Mouse (Mus musculus) monocyte, adult 2 months (primary cell): Measurements from ENCODE around the gene Aif1l.
A peak's percentile ranks its signal among the peaks of the same experiment; 100 is the strongest.
"Not testable (repeated sequence)": the region's sequence is repeated elsewhere in the genome, so short reads cannot be mapped to it uniquely, and the experiment has no call there.

ENCODE experiments used
- DNase-seq, 2 experiments: peaks; one replicate each; pipeline ENCODE4 v3.0.0; 2022; ENCODE audit warnings: low spot score in 2 of 2, low read depth in 1 of 2

Gene Aif1l

DNA sequence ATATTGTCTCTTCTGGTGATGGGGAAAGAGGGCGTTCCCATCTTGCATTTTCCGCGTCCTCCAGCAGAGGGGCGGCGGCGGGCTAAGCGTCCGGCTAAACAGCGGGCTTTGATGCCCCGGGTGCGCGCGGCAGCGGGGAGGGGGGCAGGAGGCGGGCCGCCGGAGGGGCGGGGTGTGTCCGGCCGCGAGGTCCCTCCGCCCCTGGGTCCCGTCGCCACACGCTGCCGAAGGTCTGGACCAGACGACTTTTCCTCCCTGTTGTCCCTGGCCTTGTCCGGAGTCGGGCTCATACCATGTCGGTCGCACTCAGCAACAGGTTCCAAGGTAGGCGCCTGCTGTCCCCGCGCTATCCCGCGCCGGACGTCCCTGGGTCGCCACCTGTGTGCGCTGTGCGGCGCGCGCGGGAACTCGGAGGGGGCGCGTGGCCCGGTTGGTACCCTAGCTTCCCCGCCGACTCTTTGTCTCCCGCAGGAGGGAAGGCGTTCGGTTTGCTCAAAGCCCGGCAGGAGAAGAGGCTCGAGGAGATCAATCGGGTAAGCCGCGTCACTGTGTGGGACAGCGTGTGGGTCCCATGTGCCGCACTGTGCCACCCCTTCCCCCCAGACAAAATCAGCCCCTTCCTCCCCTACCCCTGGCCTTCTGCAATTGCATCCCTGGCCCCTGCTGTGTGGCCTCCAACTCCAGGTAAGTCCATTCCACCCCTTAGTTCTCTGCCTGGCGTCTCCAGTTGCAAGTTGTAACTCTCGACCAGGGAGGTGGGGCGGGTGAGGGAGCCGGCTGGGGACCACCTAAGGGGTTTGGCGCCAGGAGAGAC, at the start of gene Aif1l:
Gene Aif1l, plus strand, starts transcription at position 82 of the 814 bp plus-strand sequence.
- no peak for DNase-seq

DNA sequence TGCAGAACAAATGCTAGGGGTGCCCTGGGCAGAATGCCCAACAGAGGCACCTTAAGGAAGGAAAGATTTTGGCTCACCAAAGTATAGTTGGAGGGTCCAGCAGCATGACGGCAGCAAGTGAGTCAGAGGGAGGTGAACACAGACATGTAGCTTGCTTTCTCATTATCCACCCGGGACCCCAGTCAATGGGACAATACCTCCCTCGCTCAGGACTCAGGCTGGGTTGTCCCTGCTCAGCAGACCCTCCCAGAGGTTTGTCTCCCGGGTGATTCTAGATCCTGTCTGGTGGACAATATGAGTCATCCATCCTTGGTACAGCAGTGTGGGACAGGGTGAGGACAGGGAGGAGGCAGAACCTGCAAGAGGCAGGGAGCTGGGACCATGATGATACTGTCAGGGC, 49.0 kb upstream of the Aif1l start:
- no peak for DNase-seq

DNA sequence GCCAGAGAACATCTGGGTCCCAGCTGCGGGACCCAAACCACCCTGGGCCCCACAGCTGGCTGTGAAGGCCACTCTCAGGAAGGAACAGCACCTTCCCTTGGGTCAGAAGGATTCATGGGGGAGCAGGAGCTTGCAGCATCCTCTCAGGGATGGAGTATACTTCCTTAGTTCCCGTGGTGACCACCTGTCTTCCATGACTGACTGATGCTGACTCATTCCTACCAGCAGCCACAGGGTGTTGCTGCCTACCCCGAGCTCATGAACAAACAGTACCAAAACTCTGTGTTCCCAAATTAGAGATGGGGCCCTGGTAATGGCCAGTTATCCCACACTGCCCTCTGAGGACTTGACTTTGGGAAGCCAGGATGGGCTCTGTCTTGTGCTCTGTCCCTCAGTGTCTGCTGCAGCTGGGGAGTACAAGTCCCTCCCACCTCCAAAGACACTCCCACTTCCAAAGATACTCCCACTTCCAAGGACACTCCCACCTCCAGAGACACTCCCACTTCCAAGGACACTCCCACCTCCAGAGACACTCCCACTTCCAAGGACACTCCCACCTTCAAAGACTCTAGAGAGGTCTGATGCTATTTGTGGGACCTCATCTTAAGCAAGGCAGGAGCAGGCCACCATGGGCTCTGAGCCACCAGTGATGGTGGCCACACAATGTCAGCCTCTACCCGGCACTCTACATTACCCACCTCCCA, 48.1 kb upstream of the Aif1l start:
- DNase-seq: no peak

DNA sequence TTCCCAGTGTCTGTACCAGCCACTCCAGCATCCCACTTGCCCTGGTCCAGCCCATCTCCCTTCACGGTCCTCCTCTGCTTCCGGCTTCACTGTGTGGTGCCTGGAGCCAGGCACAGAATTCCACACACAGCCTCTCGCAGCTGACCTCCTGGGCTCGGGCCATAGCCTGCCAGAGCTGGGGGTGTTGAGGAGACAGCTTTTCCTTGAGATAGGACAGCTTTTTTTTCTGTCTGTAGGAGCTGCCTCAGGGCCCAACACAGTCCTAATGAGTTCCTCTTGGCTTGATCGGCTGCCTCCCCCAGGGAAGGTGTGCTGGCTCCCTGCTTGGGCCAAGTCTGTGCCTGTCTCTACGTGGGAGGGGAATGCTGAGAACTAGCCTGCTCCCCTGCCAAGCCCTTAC, 45.9 kb upstream of the Aif1l start:
- no peak for DNase-seq

DNA sequence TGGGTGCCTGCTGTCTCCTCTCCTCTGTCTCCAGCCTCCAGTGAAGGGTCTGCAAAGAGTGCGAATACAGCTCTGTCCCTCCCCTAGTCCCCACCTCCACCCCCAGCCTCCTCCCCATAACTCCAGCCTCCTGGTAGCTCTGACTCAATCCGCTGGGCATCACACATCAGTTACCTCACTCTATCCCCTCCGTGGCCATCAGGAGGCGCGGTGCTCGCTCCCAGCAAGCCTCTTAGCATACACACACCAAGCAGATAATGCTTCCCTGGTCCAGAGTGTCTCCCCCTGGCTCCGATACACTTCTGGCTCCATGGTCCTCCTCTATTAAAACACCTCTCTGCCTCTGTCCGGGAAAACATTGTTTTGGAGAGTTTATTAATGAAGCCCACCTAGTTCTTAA, 45.3 kb upstream of the Aif1l start:
- no peak for DNase-seq

DNA sequence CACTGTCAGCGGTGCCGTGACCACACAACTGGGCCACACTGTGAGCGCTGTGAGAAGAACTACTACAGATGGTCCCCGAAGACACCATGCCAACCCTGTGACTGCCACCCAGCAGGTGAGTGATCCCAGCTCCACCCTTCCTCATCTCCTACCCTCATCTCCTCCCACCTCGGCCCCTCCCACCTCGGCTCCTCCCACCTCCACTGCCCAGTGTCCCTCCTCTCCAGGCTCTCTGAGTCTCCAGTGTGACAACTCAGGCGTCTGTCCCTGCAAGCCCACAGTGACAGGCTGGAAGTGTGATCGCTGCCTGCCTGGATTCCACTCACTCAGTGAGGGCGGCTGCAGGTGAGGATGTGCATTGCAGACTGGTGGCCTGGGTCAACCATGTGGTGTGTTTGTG, 44.3 kb upstream of the Aif1l start:
- no peak for DNase-seq

DNA sequence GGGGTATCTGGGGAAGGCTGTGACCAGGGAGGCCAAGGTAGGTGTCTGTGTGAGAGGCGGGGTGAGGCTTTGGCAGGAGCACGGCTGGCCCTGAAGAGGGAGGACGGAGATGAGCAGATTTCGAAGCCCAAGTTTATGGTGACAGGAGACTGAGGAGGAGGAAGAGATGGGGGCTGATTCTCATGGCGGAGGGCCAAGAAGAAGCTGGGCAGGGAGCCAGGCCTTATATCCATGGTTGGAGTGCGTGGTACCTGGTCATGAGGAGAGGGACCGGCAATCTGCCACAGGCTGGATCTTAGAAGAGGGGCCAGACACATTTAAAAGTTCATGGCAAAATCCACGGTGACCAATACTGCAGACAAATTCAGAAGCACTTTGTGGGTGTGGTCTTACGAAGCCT, 43.5 kb upstream of the Aif1l start:
- DNase-seq: no peak

DNA sequence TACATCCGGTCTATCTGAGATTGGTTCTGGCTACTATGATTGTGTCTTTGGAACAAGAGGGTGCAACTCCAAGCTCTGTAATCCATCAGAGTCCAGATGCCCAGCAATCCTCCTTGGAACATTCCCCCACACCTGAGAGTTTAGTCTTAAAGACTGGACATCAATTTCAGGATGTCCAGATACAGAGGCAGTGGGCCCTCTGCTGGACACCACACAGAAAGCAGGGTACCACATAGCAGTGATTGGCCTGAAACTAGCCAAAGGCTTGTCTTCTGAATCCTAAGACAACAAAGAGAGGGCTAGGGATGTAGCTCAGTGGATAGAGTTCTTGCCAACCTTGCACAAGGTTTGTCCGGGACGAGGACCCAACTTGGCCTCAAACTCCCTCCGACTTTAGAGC, 37.4 kb upstream of the Aif1l start:
- DNase-seq: no peak

DNA sequence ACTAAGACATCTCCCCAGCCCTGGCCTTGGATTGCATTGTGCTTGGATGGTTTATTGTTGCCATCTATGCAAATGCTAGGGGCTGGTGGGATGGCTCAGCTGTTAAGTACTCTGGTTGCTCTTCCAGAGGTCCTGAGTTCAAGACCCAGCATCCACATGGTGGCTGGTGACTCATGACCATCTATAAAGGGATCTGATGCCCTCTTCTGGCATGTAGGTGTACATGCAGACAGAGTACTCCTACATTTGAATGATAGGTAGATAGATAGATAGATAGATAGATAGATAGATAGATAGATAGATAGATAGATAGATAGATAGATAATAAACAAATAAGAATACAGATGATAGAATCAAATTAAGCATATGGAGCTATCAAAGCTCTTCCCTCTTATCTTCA, 35.7 kb upstream of the Aif1l start:
- DNase-seq: not testable (repeated sequence)

DNA sequence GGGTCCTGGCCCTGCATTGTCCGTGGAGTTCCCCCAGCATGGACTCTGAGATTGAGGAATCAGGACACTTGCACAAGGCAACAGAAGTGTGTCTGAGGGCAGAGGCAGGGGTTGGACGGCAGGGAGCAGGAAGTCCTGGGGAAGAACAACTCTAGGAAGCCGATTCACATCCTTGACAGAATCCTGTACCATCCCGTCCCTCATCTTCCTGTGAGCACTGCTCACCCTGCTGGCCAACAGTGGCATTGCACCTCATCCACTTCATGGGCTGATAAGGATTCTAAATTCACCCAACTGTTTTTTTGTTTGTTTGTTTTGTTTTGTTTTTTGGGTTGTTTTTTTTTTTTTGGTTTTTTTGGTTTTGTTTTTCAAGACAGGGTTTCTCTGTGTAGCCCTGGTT, 34.8 kb upstream of the Aif1l start:
- DNase-seq: peak in 1 of 2 experiments; percentile 24

DNA sequence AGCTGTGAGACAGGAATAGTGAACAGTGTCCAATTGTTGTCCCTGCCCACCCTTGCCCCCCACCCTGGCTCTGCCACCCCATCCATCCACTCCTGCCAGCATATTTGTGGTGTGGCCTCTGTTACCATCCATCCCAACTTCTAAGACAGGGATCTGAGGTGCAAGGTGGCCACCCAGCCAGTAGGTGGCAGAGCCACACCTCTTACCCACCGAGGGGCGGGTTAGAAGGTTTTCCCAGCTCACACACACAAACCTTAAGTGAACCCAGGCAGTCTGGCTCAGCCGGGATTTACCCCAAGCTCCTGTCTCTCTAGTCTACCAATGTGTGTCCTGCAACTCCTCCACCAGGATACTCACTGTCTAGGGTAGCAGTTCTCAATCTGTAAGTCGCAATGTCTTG, 32.3 kb upstream of the Aif1l start:
- no peak for DNase-seq

DNA sequence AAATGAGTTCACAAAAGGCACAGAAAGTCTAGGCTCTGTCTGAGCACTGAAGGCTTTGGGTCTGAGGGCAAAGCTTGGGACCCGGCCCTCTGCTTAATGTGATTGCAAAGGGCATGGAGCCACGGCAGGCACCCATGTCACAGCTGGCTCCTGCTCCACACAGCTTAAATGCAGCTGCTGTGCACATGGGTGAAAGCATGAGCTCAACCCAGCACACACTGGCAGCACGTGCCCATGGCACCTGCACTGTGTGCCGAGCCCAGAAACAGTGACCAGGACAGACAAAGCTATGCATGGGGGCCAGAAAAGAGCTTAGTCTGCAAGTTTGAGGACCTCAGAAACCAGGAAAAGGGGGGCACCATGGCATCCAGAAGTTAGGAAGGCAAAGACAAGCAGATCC, 26.3 kb upstream of the Aif1l start:
- no peak for DNase-seq

DNA sequence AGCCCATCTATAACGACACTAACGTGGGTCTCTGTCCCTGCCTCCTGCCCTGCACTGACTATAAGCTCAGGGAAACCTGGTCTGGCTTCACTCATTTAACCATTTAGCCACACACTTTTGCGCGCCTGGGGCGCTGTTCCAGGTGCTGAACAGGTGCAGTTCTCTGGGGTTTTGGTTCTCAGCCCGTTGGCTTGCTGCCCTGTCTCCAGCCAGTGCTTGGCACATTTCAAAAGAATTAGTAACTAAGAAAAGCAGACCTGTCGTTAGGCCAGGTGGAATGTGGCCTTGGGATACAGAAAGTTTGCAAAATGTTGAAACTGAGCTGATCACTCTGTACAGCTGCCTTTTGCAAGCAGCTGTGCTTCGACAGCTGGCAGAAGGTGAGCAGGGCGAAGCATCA, 25.1 kb upstream of the Aif1l start:
- DNase-seq: no peak

DNA sequence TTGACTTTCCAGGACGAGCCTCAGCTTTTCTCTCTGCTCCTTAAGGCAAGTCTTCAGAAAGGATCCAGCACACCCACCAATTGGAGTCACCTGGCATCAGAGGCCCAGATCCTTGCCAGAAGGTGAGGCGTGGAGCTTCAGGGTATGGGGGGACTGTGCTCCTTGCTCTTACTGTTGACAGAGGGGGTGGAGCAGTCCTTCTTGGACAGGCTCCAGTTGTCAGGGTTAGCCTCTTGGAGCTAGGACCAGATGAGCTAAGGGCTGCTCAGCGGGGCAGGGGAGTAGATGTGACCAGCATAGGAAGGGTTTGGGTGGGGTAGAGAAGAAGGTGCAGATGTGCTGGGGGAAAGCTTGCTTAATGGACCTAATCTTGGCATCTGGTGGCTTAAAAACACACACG, 24.0 kb upstream of the Aif1l start:
- DNase-seq: no peak

DNA sequence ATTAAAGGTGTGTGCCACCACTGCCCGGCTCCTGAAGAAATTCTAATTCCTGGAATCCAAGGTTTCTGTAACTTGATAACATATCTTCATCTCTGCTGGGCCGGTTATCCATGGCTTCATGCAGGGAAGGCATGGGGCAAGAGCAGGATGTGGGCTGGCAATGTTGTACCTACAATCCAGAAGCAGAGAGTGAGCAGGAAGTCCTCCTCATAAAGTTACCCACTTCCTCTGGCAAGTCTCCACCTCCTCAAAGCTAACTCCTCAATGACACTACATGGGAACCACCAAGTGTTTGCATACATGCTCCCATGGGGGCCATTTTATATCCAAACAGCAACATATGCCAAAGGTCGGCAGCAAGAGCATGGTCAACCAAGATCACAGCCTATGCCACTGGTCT, 20.3 kb upstream of the Aif1l start:
- no peak for DNase-seq

DNA sequence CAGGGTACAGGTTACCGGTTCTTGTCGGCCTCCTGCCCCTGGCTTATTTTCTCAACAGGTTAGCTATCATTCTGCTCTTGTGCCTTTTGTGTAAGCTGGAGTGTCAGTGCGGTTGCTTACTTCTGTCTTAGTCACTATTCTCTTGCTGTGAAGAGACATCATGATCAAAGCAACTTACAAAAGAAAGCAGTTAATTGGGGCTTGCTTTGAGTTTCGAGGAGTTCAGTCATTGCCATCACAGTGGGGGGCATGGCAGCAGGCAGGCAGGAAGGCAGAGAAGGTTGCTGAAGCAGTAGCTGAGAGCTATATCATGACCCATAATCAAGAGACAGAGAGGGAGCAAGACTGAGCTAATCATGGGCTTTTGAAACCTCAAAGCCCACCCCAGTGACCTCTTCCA, 15.4 kb upstream of the Aif1l start:
- DNase-seq: no peak

DNA sequence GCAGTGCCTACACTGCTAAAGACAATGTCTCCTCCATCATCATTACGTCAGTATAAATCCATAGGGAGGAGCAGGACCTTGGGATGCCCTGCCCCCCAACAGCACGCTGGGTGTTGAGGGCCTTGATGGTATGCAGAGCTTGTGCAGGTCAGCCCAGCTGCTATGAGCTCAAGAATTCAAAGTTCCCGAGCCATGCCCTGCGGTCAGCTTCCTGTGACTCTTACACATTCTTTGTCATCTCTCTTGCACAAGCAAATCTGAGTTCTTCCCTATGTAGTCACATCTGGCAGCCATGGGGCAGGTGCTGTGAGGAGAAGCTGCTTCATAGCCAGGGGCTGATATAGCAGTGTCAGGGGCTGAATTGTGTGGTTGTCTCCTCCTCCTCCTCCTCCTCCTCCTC, 14.9 kb upstream of the Aif1l start:
- DNase-seq: no peak

DNA sequence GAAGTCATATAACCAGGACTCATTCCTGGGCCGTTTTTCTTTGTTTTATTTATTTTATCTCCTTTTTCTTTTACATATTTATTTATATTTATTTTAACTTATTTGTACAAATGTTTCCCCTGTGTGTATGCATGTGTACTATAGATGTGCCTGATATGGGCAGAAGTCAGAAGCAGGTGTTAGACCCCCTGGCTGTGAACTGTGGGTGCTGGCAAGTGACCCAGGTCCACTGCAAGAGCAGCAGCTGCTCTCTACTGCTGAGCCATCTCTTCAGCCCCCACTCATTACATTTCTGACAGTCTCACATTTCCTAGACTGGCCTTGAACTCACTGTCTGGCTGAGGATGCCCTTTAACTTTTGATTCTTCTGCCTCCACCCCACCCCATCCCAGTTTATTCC, 11.6 kb upstream of the Aif1l start:
- DNase-seq: no peak

DNA sequence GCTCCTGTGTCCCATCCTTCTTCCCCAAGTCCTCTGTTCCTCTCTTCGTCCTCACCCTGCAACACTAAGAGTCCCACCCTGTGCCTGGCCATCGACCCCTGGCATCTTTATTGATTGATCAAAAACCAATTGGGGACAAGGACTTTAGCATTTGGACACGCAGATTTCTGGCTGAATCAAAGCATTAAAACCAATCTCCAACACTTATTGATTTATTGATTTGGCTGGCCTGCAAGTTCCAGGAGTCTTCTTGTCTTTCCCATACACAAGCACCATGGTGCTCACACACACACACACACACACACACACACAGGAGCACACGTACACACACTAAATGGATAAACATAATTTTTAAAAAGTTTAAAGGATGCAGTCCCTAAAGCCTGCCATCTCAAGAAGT, 6.9 kb upstream of the Aif1l start:
- no peak for DNase-seq

DNA sequence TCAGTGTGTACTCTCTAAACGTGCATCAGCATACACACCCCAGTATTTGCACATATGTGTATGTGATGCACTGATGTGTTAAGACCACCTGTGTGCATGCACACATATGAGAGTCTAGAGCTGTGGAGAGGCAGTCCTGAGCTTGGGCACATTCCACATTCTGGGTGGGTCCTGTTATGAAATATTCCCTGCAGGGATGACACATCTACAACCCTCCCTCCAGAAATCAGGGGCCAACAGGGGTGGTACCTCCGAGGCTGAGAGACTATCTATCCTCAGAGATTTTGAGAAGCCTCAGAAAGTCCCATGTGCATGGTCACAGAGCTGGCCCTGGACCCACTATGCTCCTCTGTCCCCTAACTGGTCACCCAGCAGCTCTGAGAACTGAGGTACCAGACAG, 4.4 kb upstream of the Aif1l start:
- DNase-seq: no peak

DNA sequence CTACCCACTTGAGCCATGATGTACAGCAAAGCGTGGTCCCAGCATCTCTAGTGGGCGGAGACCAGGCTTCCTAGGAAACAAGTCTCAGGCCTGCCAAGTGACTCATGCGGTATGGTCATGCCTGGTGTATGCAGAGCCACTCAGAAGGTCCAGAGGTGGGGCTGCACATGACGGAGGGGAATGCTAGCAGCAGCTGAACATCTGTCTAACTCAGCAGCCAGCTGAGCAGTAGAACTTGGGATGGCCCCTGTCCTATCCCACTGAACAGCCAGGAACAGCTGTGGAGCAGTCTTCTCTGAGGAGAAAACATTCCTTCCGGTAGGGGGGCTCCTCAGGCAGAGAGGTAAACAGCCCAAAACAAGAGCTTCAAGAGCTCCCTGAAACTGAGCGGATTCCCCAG, 1.5 kb upstream of the Aif1l start:
- no peak for DNase-seq

DNA sequence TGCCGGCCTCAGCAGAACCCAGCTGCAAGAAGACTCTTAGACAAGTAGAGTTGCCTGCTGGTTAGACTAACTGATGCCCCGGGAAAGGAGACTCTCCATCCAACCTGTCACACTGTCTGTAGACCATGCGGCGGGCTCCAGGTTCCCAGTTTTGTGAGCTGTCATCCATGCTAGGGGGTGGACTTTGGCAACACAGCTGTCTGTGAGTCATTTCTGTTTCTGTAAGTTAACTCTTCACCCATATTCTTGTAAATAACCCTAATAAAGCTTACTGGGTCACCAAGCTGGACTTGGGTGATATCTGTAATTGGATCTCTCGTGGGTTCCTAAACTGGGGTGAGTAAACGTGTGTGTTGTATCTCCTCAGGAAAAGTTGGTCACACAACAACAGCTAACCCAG, 1.1 kb upstream of the Aif1l start:
- DNase-seq: no peak

DNA sequence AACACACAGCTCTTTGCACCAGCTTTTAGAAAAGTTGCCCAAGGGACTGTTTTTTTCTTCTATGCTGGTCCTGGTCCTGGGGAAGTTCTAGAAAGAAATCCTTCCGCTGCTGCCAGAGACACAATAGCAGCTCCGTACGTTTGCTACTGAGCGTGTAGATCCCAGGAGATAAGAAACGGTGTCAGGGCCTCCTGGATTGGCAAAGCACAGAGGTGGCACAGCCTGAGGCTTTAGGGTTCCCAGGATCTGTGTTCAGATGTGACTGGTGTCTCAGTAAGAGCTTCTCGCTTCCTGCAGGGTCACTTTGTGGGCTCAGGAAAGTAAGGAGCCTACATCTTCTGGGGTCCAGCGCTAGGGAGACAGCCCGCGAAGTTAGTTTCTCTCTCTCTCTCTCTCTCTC, 1.0 kb downstream of the Aif1l start:
- DNase-seq: no peak
